Mouse (Mus musculus) midbrain, embryonic 13.5 days (tissue): Measurements from ENCODE around the gene Fam214b. TPM values are rescaled to one million over a fixed set of nuclear protein-coding genes. Genes with fewer than 3 reads are reported as not detected.

ENCODE experiments used
- ATAC-seq: fragments of 200-750 bp; cut with Nextera tagmentation; 2 replicates; pipeline ENCODE4 v1.8.0; 2017; ENCODE audit warnings: mild to moderate bottlenecking, moderate TSS enrichment, moderate library complexity
- H3K27ac ChIP-seq: fragments of 300-500 bp; sonication (generic); 2 replicates; pipeline ENCODE4 v1.5.1; 2015; ENCODE audit warnings: inconsistent platforms, mild to moderate bottlenecking, moderate library complexity
- H3K27me3 ChIP-seq: fragments of 300-500 bp; sonication (generic); 2 replicates; pipeline ENCODE4 v1.6.1; 2015; ENCODE audit warnings: mild to moderate bottlenecking, inconsistent platforms
- H3K36me3 ChIP-seq: fragments of 300-500 bp; sonication (generic); 2 replicates; pipeline ENCODE4 v1.6.1; 2015; ENCODE audit warnings: mild to moderate bottlenecking, inconsistent platforms
- H3K4me1 ChIP-seq: fragments of 300-500 bp; sonication (generic); replicated peaks from 2 replicates; pipeline ENCODE4 v1.6.1; 2015; ENCODE audit warnings: inconsistent platforms
- H3K4me2 ChIP-seq: fragments of 300-500 bp; sonication (generic); replicated peaks from 2 replicates; pipeline ENCODE4 v1.6.1; 2015; ENCODE audit warnings: moderate library complexity, mild to moderate bottlenecking, inconsistent platforms
- H3K4me3 ChIP-seq: fragments of 300-500 bp; sonication (generic); replicated peaks from 2 replicates; pipeline ENCODE4 v1.5.1; 2015; ENCODE audit warnings: mild to moderate bottlenecking, inconsistent platforms
- H3K9ac ChIP-seq: fragments of 300-500 bp; sonication (generic); replicated peaks from 2 replicates; pipeline ENCODE4 v1.6.1; 2015; ENCODE audit warnings: mild to moderate bottlenecking, inconsistent platforms
- H3K9me3 ChIP-seq: fragments of 300-500 bp; sonication (generic); 2 replicates; pipeline ENCODE4 v1.6.1; 2016; ENCODE audit warnings: mild to moderate bottlenecking, inconsistent platforms
- whole genome bisulfite sequencing: fragments of 180-500 bp; shearing (Covaris S2); methylation state at CpG from one replicate; pipeline ENCODE4 v1.1.7; 2015; 5-methylcytosine and 5-hydroxymethylcytosine counted together
- polyA plus RNA-seq: library from polyadenylated mRNA; unstranded; fragments of >200 nt; fragmentation: Nextera tagmentation; extraction: Ambion mirVana; gene quantifications from 2 replicates; pipeline ENCODE4 v1.2.1, GENCODE M21; 2015

Gene Fam214b
- polyA plus RNA-seq, 1 experiment from 2014 or later, result 55.2 TPM

DNA sequence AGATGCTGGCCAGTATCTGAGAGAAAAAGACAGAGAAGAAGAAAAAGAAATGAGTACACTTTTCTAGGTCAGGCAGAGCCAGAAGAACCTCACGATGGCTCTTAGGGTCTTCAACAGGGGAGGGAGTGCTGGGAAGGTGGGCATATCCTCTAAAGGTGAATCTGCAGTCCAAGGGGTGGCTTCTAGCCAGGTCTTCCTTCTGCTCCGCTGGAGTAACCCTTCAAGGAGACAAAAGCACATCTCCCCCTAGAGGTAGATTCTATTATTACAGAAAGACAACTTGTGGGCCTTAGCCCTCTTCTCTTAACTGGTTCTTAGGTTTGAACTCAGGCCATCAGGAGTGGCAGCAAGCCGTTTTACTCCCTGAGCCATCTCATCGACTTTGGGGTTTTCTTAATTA is 6.6 kb upstream of the Fam214b start:
- Histone ChIP-seq H3K27ac (no peak overlapping the region), H3K9me3 (no peaks in the 10 kb centered on the region), H3K27me3 (no peaks in the 10 kb centered on the region), H3K4me1 (0 out of 2 replicates have a peak, but pooled peaks cover 3% of the 10 kb centered on the region), H3K4me2 (no peak overlapping the region), H3K36me3 (no peaks in the 10 kb centered on the region), H3K9ac (no peak overlapping the region), H3K4me3 (no peak overlapping the region)
- WGBS, result 11% methylated on average over 4 of the region's 4 CpGs
- ATAC-seq, result no peak

- peak overlapping the region; percentile 52; the same call in 1 of the 2 replicates for H3K4me3 ChIP-seq
- no peak overlapping the region for H3K27ac ChIP-seq
- no peaks in the 10 kb centered on the region for H3K27me3 ChIP-seq
- no peaks in the 10 kb centered on the region for H3K36me3 ChIP-seq
- H3K4me1 ChIP-seq, result peaks cover 40% of the 10 kb centered on the region
- ATAC-seq, result no peak
- H3K4me2 ChIP-seq, result peak overlapping the region; percentile 80
- no peak overlapping the region for H3K9ac ChIP-seq
- no peaks in the 10 kb centered on the region for H3K9me3 ChIP-seq
- WGBS, result 4% methylated on average over 5 of the region's 5 CpGs
These were observed 1.2 kb upstream of the Fam214b start for GRCm38 (mm10) chr4:43047231-43047630.

DNA sequence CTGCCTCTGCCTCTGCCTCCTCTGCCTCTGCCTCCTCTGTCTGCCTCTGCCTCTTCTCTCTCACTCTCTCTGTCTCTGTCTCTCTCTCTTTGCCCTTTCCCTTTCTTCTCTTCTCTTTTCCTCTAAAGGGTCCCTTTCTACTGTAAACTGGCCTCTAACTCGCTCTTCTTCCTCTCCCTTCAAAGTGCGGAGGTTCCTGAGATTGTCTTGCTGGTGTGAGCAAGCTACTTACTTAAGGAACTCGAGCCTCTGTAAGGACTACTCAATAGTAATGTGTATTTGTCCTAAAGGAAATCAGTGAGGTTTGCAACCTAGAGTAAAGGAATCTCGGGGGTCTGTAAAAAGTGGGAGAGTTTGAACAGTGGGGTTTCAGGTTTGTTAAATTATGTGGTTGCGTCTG is 587 bp upstream of the Fam214b start:
- no peaks in the 10 kb centered on the region for H3K27me3 ChIP-seq
- no peak overlapping the region for H3K9ac ChIP-seq
- 0 out of 2 replicates have a peak overlapping the region, but pooled peaks have one; percentile 1 for H3K27ac ChIP-seq
- peak overlapping the region; percentile 52 for H3K4me3 ChIP-seq
- peaks cover 40% of the 10 kb centered on the region for H3K4me1 ChIP-seq
- peak overlapping the region; percentile 80 for H3K4me2 ChIP-seq
- H3K36me3 ChIP-seq, result no peaks in the 10 kb centered on the region
- WGBS, result 56% methylated on average over 5 of the region's 5 CpGs
- no peak for ATAC-seq
- H3K9me3 ChIP-seq, result no peaks in the 10 kb centered on the region

DNA sequence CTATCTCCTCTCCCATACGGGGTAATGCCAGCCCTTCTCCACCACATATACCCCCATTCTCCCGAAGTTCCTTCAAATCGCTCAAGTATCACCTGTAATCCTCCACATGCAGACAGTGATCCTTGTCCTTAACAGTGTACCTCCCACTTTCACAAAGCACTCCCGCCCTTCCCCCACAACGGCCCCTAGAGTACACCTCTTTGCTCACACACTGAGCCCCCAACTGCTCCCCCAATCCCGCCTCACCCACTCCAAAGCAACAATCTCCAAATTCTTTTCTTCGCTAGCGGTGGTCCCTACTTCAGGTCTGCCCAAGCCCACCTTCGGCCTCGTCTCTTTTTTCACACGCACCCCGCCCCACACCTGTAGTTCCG is 748 bp downstream of the Fam214b start:
- Histone ChIP-seq H3K27me3 (no peaks in the 10 kb centered on the region), H3K36me3 (no peaks in the 10 kb centered on the region), H3K4me2 (peak overlapping the region; percentile 80), H3K9me3 (no peaks in the 10 kb centered on the region), H3K9ac (peak overlapping the region; percentile 73), H3K4me3 (peak overlapping the region; percentile 52), H3K4me1 (peaks cover 49% of the 10 kb centered on the region), H3K27ac (peak overlapping the region; percentile 95)
- ATAC-seq, result peak; percentile 2
- WGBS, result 2% methylated on average over 13 of the region's 13 CpGs

GRCm38 (mm10) chr4:43044673-43045072 is 1.3 kb downstream of the Fam214b start:
- 0% methylated on average over 4 of the region's 4 CpGs for whole genome bisulfite sequencing

GRCm38 (mm10) chr4:43043644-43044357 is 2.2 kb downstream of the Fam214b start:
- ATAC-seq, result peak; percentile 76
- 3% methylated on average over 7 of the region's 7 CpGs for WGBS

More at GRCm38 (mm10) chr4:43044673-43045072, 1.3 kb downstream of the Fam214b start:
- peak overlapping the region; percentile 95 for H3K27ac ChIP-seq
- no peaks in the 10 kb centered on the region for H3K36me3 ChIP-seq
- H3K4me1 ChIP-seq, result peaks cover 49% of the 10 kb centered on the region
- H3K4me3 ChIP-seq, result peak overlapping the region; percentile 52
- H3K27me3 ChIP-seq, result no peaks in the 10 kb centered on the region
- peak overlapping the region; percentile 73 for H3K9ac ChIP-seq
- peak overlapping the region; percentile 80 for H3K4me2 ChIP-seq
- ATAC-seq, result no peak
- H3K9me3 ChIP-seq, result no peaks in the 10 kb centered on the region

GRCm38 (mm10) chr4:43040881-43041547 is 5.0 kb downstream of the Fam214b start:
- 54% methylated on average over 9 of the region's 9 CpGs for WGBS
- peak overlapping the region; percentile 86 for H3K4me2 ChIP-seq
- no peak overlapping the region for H3K9ac ChIP-seq
- peaks cover 65% of the 10 kb centered on the region for H3K4me1 ChIP-seq
- H3K36me3 ChIP-seq, result peaks cover 12% of the 10 kb centered on the region
- H3K27ac ChIP-seq, result peak overlapping the region; percentile 91
- ATAC-seq, result no peak
- no peaks in the 10 kb centered on the region for H3K27me3 ChIP-seq
- no peaks in the 10 kb centered on the region for H3K9me3 ChIP-seq
- peak overlapping the region; percentile 86 for H3K4me3 ChIP-seq

More at GRCm38 (mm10) chr4:43043644-43044357, 2.2 kb downstream of the Fam214b start:
- H3K9me3 ChIP-seq, result no peaks in the 10 kb centered on the region
- H3K4me1 ChIP-seq, result peaks cover 58% of the 10 kb centered on the region
- H3K4me2 ChIP-seq, result peak overlapping the region; percentile 80
- no peaks in the 10 kb centered on the region for H3K36me3 ChIP-seq
- peak overlapping the region; percentile 73 for H3K9ac ChIP-seq
- H3K27me3 ChIP-seq, result no peaks in the 10 kb centered on the region
- peak overlapping the region; percentile 52 for H3K4me3 ChIP-seq
- peak overlapping the region; percentile 95 for H3K27ac ChIP-seq

DNA sequence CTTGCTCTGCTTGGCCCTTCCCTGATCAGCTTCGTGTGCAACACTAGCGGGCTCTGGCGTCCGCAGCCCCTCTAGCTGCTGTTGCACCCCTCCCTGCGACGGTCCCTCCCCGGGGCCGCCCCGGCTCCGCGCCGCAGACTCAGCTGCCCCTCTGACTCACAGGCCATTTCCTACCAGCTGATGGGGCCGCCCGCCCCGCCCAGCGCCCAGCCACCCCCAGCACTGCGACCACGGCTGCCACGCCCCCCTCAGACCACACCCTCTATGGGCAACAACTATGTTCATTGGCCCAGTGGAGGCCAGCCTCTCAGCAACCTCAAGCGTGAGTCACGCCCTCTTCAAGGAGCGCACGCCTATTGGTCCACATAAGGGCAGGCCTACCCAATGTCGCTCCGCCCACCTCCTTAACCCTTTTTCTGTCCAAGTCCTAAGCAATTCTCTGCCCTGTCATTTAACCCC is 5.9 kb downstream of the Fam214b start:
- Histone ChIP-seq H3K27me3 (no peaks in the 10 kb centered on the region), H3K36me3 (peaks cover 21% of the 10 kb centered on the region), H3K9ac (peak overlapping the region; percentile 90), H3K4me3 (peak overlapping the region; percentile 86), H3K4me2 (peak overlapping the region; percentile 86), H3K9me3 (no peaks in the 10 kb centered on the region), H3K27ac (peak overlapping the region; percentile 91), H3K4me1 (peaks cover 62% of the 10 kb centered on the region)
- under 1% methylated on average over 25 of the region's 25 CpGs for WGBS
- peak; percentile 95 for ATAC-seq

GRCm38 (mm10) chr4:43039609-43040008 is 6.4 kb downstream of the Fam214b start:
- H3K4me3 ChIP-seq, result peak overlapping the region; percentile 86
- H3K9ac ChIP-seq, result peak overlapping the region; percentile 90
- peak overlapping the region; percentile 86 for H3K4me2 ChIP-seq
- peaks cover 57% of the 10 kb centered on the region for H3K4me1 ChIP-seq
- no peak for ATAC-seq
- no peaks in the 10 kb centered on the region for H3K9me3 ChIP-seq
- H3K27ac ChIP-seq, result peak overlapping the region; percentile 91
- 3% methylated on average over 11 of the region's 11 CpGs for WGBS
- H3K36me3 ChIP-seq, result peaks cover 27% of the 10 kb centered on the region
- no peaks in the 10 kb centered on the region for H3K27me3 ChIP-seq

DNA sequence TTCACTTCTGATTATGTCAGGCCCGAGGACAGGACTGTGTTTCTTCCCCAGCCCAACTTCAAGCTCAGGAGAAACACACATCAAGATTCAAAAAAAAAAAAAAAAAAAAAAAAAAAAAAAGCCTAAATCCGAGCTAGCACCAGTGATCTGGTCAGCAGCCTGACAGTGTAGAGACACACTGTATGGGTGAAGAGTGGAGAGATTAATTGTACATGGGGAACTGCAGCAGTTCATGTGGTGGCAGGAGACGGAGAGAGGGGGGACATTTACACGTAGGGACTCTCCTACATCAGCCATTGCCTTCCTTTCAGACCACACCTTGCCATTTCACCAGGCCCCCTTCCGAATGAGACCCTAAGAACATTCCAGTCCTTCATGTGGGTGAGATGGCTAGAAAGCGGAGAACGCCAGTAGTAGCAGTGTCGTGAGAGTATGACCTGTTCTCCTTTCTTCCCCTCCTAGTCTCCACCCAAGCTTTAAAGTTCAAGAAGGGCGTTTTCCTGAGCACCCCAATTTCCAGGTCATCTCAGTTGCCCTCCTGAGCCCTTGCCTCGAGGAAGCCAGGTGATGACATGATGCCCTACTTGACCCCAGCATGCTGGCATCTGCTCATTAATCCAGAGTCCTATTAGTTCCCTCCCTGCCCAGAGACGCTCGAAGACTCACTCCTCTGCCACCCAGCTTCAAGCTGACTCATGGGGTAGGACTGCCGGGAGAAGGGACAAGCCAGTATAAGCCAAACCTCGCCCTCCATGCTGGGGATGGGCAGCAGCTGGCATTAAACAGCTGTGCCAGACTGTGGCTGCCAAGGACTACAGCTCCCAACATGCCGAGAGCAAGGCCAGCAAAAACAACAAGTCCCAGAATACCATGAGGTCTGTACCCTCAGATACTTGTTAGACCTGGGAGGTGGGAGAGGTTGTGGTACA is 7.2 kb downstream of the Fam214b start:
- peak overlapping the region; percentile 86 for H3K4me2 ChIP-seq
- H3K4me3 ChIP-seq, result peak overlapping the region; percentile 86
- H3K9ac ChIP-seq, result peak overlapping the region; percentile 90
- H3K36me3 ChIP-seq, result peaks cover 34% of the 10 kb centered on the region
- H3K4me1 ChIP-seq, result peaks cover 49% of the 10 kb centered on the region
- no peaks in the 10 kb centered on the region for H3K9me3 ChIP-seq
- WGBS, result 58% methylated on average over 15 of the region's 15 CpGs
- H3K27me3 ChIP-seq, result no peaks in the 10 kb centered on the region
- H3K27ac ChIP-seq, result peak overlapping the region; percentile 91; the same call in 1 of the 2 replicates
- no peak for ATAC-seq

DNA sequence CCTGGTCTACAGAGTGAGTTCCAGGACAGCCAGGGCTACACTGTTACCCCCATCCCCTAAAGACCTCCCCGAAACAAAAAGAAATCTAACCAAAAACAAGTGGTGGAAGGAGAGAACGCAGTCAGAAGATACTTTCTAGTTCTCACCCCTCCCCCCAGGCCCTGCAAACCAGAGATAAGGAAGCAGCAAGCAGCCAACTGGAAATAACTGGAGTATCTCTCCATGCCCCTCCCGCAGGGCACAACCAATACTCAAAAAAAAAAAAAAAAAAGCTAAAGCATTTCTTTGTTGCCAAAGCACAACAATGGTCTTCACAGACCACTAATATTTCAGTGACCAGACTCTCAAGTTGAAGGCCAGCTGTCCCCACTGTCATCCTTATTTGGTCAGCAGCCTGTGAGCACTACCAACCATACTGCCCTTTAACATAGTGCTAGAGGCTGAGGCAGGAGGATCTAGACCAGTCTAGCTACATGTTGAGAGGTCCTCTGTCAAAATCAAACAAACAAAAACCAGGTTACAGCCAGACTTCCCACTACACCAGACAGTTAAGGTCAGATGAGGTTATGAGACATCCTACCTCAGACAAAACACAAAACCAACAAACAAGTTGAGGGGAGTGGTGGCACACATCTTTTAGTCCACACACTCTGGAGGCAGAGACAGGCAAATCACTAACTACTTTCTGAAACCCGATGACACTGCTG is 8.0 kb downstream of the Fam214b start:
- 73% methylated on average over 4 of the region's 4 CpGs for WGBS
- no peak overlapping the region for H3K27ac ChIP-seq
- ATAC-seq, result no peak
- no peaks in the 10 kb centered on the region for H3K27me3 ChIP-seq
- H3K4me2 ChIP-seq, result peak overlapping the region; percentile 86
- H3K36me3 ChIP-seq, result peaks cover 42% of the 10 kb centered on the region
- no peaks in the 10 kb centered on the region for H3K9me3 ChIP-seq
- H3K4me1 ChIP-seq, result peaks cover 42% of the 10 kb centered on the region
- H3K9ac ChIP-seq, result peak overlapping the region; percentile 90
- peak overlapping the region; percentile 86 for H3K4me3 ChIP-seq
